Mouse (Mus musculus): ENCODE results near the gene Itga6. TPM values are rescaled to one million over a fixed set of nuclear protein-coding genes. Genes with fewer than 3 reads are reported as not detected.

Gene Itga6
- polyA plus RNA-seq, 1 experiment from 2014 or later = 21.1 TPM

DNA sequence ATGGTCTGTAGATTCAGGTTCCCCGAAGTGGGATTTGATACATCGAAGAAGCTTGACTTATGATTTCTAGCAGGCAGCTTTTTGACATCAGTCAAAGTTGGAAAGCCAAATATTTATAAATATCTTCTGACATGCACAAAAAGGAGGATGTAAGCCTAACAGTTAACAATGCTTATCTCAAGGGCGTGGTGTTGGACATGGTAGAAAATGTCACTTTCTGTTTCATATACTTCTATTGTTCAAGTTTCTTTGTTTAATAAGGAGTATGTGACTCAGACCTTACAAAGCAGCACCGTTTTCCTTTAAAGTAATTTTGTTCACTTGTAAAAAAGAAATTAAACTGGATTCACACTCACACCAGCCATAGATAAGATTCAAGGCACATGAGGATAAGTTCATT is 26.3 kb downstream of the Itga6 start:
- ATAC-seq = no peak
- Histone ChIP-seq H3K36me3 (ENCODE audit: control insufficient read depth, insufficient read depth, low read length) (no peaks in the 10 kb centered on the region), H3K4me3 (ENCODE audit: low read length) (no peak overlapping the region), H3K27me3 (replicated peaks; ENCODE audit: control insufficient read depth, insufficient read depth, low read length) (no peaks in the 10 kb centered on the region), H3K4me2 (ENCODE audit: low read length) (no peak overlapping the region), H3K4me1 (ENCODE audit: control insufficient read depth, insufficient read depth, low read depth, low read length) (no peaks in the 10 kb centered on the region; the same call in 1 of the 2 replicates), H3K9me3 (ENCODE audit: control insufficient read depth, low read length) (no peaks in the 10 kb centered on the region), H3K27ac (ENCODE audit: low read depth, low read length) (no peak overlapping the region), H3K9ac (ENCODE audit: low read depth, low read length) (no peak overlapping the region)
- WGBS = 83% methylated on average over 4 of the region's 4 CpGs

DNA sequence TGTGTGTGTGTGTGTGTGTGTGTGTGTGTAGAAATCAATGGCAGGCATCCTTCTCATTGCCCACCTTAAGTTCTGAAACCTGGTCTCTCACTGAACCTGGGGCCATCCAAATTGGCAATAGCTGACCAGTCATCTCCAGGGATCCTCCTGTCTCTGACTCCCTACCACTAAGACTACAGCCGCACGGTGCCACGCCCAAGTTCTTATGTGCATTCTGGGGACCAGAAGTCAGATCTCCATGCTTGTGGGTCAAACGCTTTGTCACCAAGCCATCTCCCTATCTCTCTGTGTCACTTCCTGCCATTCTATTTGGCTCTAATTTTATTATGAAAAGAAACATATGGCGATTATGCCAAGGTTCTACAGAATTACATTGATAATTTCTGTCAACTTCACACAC is 28.3 kb downstream of the Itga6 start:
- H3K27ac ChIP-seq (ENCODE audit: low read depth, low read length) = no peak overlapping the region
- no peaks in the 10 kb centered on the region for H3K9me3 ChIP-seq (ENCODE audit: control insufficient read depth, low read length)
- WGBS = 94% methylated on average over 5 of the region's 5 CpGs
- no peak overlapping the region for H3K4me3 ChIP-seq (ENCODE audit: low read length)
- no peak overlapping the region for H3K4me2 ChIP-seq (ENCODE audit: low read length)
- H3K27me3 ChIP-seq (replicated peaks; ENCODE audit: control insufficient read depth, insufficient read depth, low read length) = no peaks in the 10 kb centered on the region
- no peaks in the 10 kb centered on the region; the same call in 1 of the 2 replicates for H3K4me1 ChIP-seq (ENCODE audit: control insufficient read depth, insufficient read depth, low read depth, low read length)
- ATAC-seq = no peak
- no peaks in the 10 kb centered on the region for H3K36me3 ChIP-seq (ENCODE audit: control insufficient read depth, insufficient read depth, low read length)
- no peak overlapping the region for H3K9ac ChIP-seq (ENCODE audit: low read depth, low read length)

DNA sequence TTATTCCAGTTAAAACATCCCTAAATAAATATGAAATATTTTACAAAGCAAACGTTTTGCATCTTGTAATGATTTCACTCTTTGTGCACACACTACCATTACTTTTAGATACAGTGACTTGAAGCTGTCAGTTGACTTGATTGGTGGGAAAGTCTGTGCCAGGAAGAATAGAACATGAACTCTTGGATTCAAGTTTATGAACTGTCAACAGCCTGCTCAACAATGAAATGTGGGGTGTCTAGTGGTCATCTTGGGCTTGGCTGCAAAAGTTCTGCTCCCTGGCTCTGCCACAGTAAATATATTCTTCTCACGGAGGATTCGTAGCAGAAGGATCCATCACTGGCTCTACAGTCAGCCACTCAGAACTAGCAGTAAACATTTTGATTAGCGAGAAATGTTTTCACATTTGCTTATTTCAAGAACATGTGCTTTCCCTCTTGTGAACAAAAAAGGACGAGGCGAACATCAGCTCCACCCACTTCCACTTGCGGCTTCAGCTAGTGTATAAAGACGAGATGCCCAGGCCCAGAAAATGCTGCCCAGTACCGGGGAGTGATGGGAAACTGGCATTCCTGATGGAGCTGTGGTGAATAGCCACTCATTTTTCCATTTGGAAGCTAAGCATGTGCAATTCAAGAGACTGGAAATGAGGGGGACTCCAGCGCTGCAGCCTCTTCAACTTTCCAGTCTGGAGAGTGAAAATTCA is 29.0 kb downstream of the Itga6 start:
- H3K9me3 ChIP-seq (ENCODE audit: control insufficient read depth, low read length) = no peaks in the 10 kb centered on the region
- no peak for ATAC-seq
- H3K27ac ChIP-seq (ENCODE audit: low read depth, low read length) = peak overlapping the region; percentile 31; the same call in 1 of the 2 replicates
- no peak overlapping the region for H3K4me3 ChIP-seq (ENCODE audit: low read length)
- no peaks in the 10 kb centered on the region for H3K27me3 ChIP-seq (replicated peaks; ENCODE audit: control insufficient read depth, insufficient read depth, low read length)
- no peak overlapping the region for H3K9ac ChIP-seq (ENCODE audit: low read depth, low read length)
- H3K36me3 ChIP-seq (ENCODE audit: control insufficient read depth, insufficient read depth, low read length) = no peaks in the 10 kb centered on the region
- H3K4me1 ChIP-seq (ENCODE audit: control insufficient read depth, insufficient read depth, low read depth, low read length) = no peaks in the 10 kb centered on the region; the same call in 1 of the 2 replicates
- H3K4me2 ChIP-seq (ENCODE audit: low read length) = no peak overlapping the region; the same call in 1 of the 2 replicates
- 58% methylated on average over 10 of the region's 10 CpGs for WGBS

DNA sequence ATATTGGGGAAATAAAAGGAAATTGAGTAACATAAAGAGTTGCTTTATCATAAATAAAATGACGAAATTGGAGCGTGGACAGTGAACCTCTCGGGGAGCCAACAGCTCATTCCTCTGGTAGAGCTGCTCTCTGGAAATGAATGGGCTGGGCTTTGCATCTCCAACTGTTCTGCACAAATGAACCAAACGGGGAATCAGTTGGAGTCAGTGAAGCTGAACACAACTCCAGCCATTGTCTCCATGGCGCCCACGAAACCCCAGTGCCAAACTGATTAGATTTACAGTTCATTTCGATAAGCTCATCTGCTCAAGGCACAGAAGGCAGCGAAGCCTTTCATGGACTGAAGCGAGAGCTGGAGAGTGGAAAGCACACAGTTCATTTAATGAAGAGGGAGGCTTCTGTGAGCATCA is 29.8 kb downstream of the Itga6 start:
- no peaks in the 10 kb centered on the region for H3K36me3 ChIP-seq (ENCODE audit: control insufficient read depth, insufficient read depth, low read length)
- H3K9me3 ChIP-seq (ENCODE audit: control insufficient read depth, low read length) = no peaks in the 10 kb centered on the region
- peak overlapping the region; percentile 41; the same call in 1 of the 2 replicates for H3K9ac ChIP-seq (ENCODE audit: low read depth, low read length)
- WGBS = 13% methylated on average over 9 of the region's 9 CpGs
- H3K27ac ChIP-seq (ENCODE audit: low read depth, low read length) = peak overlapping the region; percentile 19; the same call in 1 of the 2 replicates
- no peaks in the 10 kb centered on the region for H3K27me3 ChIP-seq (replicated peaks; ENCODE audit: control insufficient read depth, insufficient read depth, low read length)
- peak overlapping the region; percentile 8; the same call in 1 of the 2 replicates for H3K4me3 ChIP-seq (ENCODE audit: low read length)
- peak; percentile 83 for ATAC-seq
- peak overlapping the region; percentile 41 for H3K4me2 ChIP-seq (ENCODE audit: low read length)
- no peaks in the 10 kb centered on the region; the same call in 1 of the 2 replicates for H3K4me1 ChIP-seq (ENCODE audit: control insufficient read depth, insufficient read depth, low read depth, low read length)

DNA sequence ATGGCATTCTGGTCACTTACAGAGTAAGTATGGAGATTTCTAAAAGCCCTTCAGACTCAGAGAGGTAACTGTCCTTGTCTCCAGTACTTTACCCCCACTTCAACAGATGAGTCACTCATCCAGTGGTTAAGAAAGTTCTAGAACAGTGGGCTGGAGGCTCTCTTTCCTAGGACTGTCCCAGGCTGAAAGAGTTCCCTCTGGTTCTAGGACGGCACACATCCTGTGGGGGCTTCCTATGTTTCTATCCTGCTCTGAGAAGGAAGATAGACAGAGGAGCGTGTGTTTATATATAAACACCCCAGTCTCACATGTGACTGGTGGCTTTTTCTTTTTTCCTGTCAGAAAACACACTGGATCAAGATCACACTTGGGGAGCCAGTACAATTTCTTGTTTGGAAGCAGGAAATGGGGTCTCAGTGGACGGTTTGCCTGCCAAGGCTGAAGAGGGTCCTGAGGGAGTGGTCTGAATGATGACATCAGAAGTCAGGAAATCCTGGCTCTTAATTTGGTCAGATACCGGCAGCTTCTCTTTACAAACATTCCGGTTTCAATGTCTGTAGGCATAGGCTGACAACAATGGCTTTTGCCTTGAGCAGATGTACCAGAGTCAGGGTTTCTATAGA is 34.0 kb downstream of the Itga6 start:
- Histone ChIP-seq H3K9ac (ENCODE audit: low read depth, low read length) (no peak overlapping the region), H3K27ac (ENCODE audit: low read depth, low read length) (no peak overlapping the region), H3K4me3 (ENCODE audit: low read length) (no peak overlapping the region), H3K4me1 (ENCODE audit: control insufficient read depth, insufficient read depth, low read depth, low read length) (no peaks in the 10 kb centered on the region; the same call in 1 of the 2 replicates), H3K4me2 (ENCODE audit: low read length) (no peak overlapping the region), H3K9me3 (ENCODE audit: control insufficient read depth, low read length) (no peaks in the 10 kb centered on the region), H3K36me3 (ENCODE audit: control insufficient read depth, insufficient read depth, low read length) (no peaks in the 10 kb centered on the region), H3K27me3 (replicated peaks; ENCODE audit: control insufficient read depth, insufficient read depth, low read length) (no peaks in the 10 kb centered on the region)
- WGBS = 58% methylated on average over 5 of the region's 5 CpGs
- ATAC-seq = no peak

DNA sequence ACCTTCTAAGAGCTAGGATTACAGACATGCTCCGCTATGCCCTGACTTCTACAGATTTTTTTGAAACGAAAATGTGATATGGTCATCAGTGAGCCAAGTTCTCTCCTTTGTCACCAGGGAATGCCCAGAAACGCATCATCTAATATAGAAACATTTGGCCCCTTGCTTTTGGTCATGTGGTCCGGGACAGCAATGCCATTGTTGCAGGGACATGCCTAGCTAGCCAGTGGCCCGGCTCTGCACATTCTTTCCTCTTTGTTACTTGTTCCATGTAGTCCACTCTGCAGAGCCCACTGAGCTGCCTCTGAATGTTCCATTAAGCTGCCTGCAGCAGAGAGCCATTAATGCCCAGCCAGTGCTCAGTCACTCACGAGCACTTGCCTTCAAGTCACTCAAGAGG is 34.6 kb downstream of the Itga6 start:
- Histone ChIP-seq H3K9me3 (ENCODE audit: control insufficient read depth, low read length) (no peaks in the 10 kb centered on the region), H3K9ac (ENCODE audit: low read depth, low read length) (no peak overlapping the region), H3K36me3 (ENCODE audit: control insufficient read depth, insufficient read depth, low read length) (no peaks in the 10 kb centered on the region), H3K27ac (ENCODE audit: low read depth, low read length) (no peak overlapping the region), H3K4me3 (ENCODE audit: low read length) (no peak overlapping the region), H3K4me2 (ENCODE audit: low read length) (no peak overlapping the region), H3K4me1 (ENCODE audit: control insufficient read depth, insufficient read depth, low read depth, low read length) (no peaks in the 10 kb centered on the region; the same call in 1 of the 2 replicates), H3K27me3 (replicated peaks; ENCODE audit: control insufficient read depth, insufficient read depth, low read length) (no peaks in the 10 kb centered on the region)
- WGBS = 52% methylated on average over 6 of the region's 6 CpGs
- no peak for ATAC-seq

DNA sequence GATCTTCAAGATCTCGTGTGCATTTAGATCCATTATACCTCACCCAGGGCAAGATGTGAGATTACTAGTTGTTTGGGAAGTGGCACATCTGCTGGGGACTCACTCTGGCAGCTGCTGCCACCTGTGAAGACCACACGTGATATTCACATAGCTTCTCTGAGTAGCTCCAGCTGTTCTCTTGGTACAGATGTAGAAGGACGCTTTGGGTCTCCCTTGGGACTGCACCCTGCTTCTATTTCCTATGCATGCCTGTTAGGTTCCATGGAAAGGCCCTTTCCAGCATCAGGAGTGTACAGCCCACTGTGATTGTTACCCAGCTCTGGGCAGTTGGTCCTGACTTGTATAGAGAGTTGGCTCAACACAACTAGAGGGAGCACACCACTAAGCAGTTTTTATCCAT is 39.8 kb downstream of the Itga6 start:
- Histone ChIP-seq H3K27me3 (replicated peaks; ENCODE audit: control insufficient read depth, insufficient read depth, low read length) (no peaks in the 10 kb centered on the region), H3K4me1 (ENCODE audit: control insufficient read depth, insufficient read depth, low read depth, low read length) (peaks cover 4% of the 10 kb centered on the region), H3K36me3 (ENCODE audit: control insufficient read depth, insufficient read depth, low read length) (no peaks in the 10 kb centered on the region), H3K4me3 (ENCODE audit: low read length) (no peak overlapping the region), H3K4me2 (ENCODE audit: low read length) (no peak overlapping the region), H3K27ac (ENCODE audit: low read depth, low read length) (no peak overlapping the region), H3K9ac (ENCODE audit: low read depth, low read length) (no peak overlapping the region), H3K9me3 (ENCODE audit: control insufficient read depth, low read length) (no peaks in the 10 kb centered on the region)
- ATAC-seq = no peak
- WGBS = 73% methylated on average over 3 of the region's 3 CpGs

DNA sequence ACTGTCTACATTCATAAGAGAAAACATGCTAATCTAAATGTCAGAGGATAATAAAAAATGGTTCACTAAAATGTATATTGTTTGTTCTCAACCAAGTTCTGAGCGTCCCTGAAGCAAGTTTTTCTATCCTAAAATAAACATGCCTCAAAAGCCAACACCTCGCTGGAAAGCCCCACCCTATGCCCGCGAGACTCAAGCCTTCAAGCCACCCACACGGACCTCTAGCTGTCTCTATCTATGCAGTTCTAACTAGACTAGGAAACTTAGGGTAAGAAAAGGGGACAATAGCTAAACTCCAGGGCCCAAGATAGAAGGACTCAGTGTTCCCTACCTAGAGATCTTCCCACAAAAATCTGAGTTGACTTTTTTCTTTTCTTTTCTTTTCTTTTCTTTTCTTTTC is 40.6 kb downstream of the Itga6 start:
- Histone ChIP-seq H3K27ac (ENCODE audit: low read depth, low read length) (no peak overlapping the region), H3K27me3 (replicated peaks; ENCODE audit: control insufficient read depth, insufficient read depth, low read length) (no peaks in the 10 kb centered on the region), H3K9me3 (ENCODE audit: control insufficient read depth, low read length) (no peaks in the 10 kb centered on the region), H3K4me3 (ENCODE audit: low read length) (no peak overlapping the region), H3K9ac (ENCODE audit: low read depth, low read length) (no peak overlapping the region), H3K4me2 (ENCODE audit: low read length) (no peak overlapping the region), H3K4me1 (ENCODE audit: control insufficient read depth, insufficient read depth, low read depth, low read length) (peaks cover 4% of the 10 kb centered on the region), H3K36me3 (ENCODE audit: control insufficient read depth, insufficient read depth, low read length) (no peaks in the 10 kb centered on the region)
- 48% methylated on average over 5 of the region's 5 CpGs for WGBS
- ATAC-seq = no peak

DNA sequence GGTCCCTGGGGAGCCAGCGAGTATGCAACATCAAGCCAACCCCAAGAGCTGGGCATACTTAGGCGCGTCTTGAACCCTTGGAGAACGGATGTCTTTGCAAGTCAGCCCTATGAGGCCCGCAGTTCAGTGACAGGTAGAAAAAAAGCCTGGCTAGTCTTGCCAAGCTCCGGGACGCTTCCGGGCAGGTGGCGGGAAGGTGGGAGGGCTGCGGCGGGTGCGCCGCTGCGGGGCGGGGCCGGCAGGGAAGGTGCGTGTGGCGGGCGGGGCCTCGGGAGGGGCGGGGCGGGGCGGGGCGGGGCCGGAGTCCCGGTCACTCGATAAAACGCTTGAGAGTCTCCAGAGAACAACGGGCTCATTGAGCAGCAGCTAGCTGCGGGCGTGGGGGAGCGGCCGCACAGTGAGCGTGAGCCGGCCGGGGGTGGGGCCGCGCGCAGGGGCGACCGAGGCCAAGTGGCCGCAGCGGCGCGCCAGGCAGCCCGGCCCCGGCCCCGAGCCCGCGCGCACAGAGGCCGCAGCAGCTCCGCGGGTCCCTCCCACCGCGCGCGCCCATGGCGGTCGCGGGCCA is 41.3 kb downstream of the Itga6 start:
- H3K9ac ChIP-seq (ENCODE audit: low read depth, low read length) = peak overlapping the region; percentile 82
- H3K4me2 ChIP-seq (ENCODE audit: low read length) = peak overlapping the region; percentile 97
- H3K27me3 ChIP-seq (replicated peaks; ENCODE audit: control insufficient read depth, insufficient read depth, low read length) = no peaks in the 10 kb centered on the region
- H3K36me3 ChIP-seq (ENCODE audit: control insufficient read depth, insufficient read depth, low read length) = no peaks in the 10 kb centered on the region
- WGBS = 2% methylated on average over 24 of the region's 61 CpGs
- peak; percentile 90 for ATAC-seq
- peak overlapping the region; percentile 73 for H3K27ac ChIP-seq (ENCODE audit: low read depth, low read length)
- H3K4me3 ChIP-seq (ENCODE audit: low read length) = peak overlapping the region; percentile 81
- no peaks in the 10 kb centered on the region for H3K9me3 ChIP-seq (ENCODE audit: control insufficient read depth, low read length)
- H3K4me1 ChIP-seq (ENCODE audit: control insufficient read depth, insufficient read depth, low read depth, low read length) = peaks cover 4% of the 10 kb centered on the region

All from hindbrain, embryonic 16.5 days (tissue).